In genomic region chr5:129007105-129007957, GRCm38 (mm10) we compare ENCODE assay signal across 8 mouse cellular contexts. TPM values are rescaled to one million over a fixed set of nuclear protein-coding genes. Genes with fewer than 3 reads are reported as not detected.
A peak's percentile ranks its signal among the peaks of the same experiment; 100 is the strongest.
DNase-seq lines count a peak whose midpoint lies in the region; ATAC-seq and TF ChIP-seq lines count a peak whose summit lies in the region.

No protein-coding gene starts in this region.

- H3K27me3 ChIP-seq in E14TG2a.4 (ENCODE audit: insufficient read depth, low read length) = no peaks in the 10 kb centered on the region; the same call in 1 of the 2 replicates
- no peaks in the 10 kb centered on the region for H3K27me3 ChIP-seq in forebrain, embryonic 14.5 days (replicated peaks; ENCODE audit: control insufficient read depth, insufficient read depth, low read length)

- WGBS in forebrain, embryonic 14.5 days = 53% methylated on average over 14 of the region's 14 CpGs

- H3K4me1 ChIP-seq in E14TG2a.4 (replicated peaks; ENCODE audit: low read depth, low read length) = peaks cover 43% of the 10 kb centered on the region
- no peaks in the 10 kb centered on the region for H3K4me1 ChIP-seq in forebrain, embryonic 14.5 days (ENCODE audit: control insufficient read depth, insufficient read depth, low read length)

- DNase-seq in 3134 (ENCODE audit: extremely low read depth, insufficient read length, low spot score) = peak; percentile 52
- no peak for DNase-seq in forebrain, embryonic 14.5 days (ENCODE audit: low spot score)
- peak; percentile 54 for DNase-seq in kidney, adult 18-20 months
- DNase-seq in urinary bladder, adult 2 months (ENCODE audit: low spot score) = no peak
- no peak for DNase-seq in gastrocnemius, adult 8-10 months (ENCODE audit: low spot score in 2 of 2)
- DNase-seq in retina, postnatal 1 day = no peak

- peak overlapping the region; percentile 82 for H3K9ac ChIP-seq in forebrain, embryonic 14.5 days (ENCODE audit: low read length)

- no peak for ATAC-seq in forebrain, embryonic 14.5 days
- peak; percentile 69 for ATAC-seq in megakaryocyte-erythroid progenitor cell, adult 5-6 weeks (replicated peaks; ENCODE audit: low FRiP score, low TSS enrichment, poor library complexity, severe bottlenecking)

- TF ChIP-seq CTCF in E14TG2a.4 (conservative IDR thresholded peaks at IDR 0.05; ENCODE audit: low read length) = no peak

- 0 out of 2 replicates have a peak overlapping the region, but pooled peaks have one; percentile 44 for H3K27ac ChIP-seq in forebrain, embryonic 14.5 days (ENCODE audit: low read depth, low read length)

- H3K4me3 ChIP-seq in E14TG2a.4 (replicated peaks; ENCODE audit: low read length) = peak overlapping the region; percentile 88
- peak overlapping the region; percentile 64 for H3K4me3 ChIP-seq in forebrain, embryonic 14.5 days (ENCODE audit: low read depth, low read length)

- H3K9me3 ChIP-seq in E14TG2a.4 (ENCODE audit: low read length) = no peaks in the 10 kb centered on the region
- H3K9me3 ChIP-seq in forebrain, embryonic 14.5 days (replicated peaks; ENCODE audit: control insufficient read depth, low read length) = no peaks in the 10 kb centered on the region

- H3K36me3 ChIP-seq in E14TG2a.4 (ENCODE audit: insufficient read depth, low read length) = peaks cover 19% of the 10 kb centered on the region
- H3K36me3 ChIP-seq in forebrain, embryonic 14.5 days (ENCODE audit: control insufficient read depth, insufficient read depth, low read length) = 0 out of 2 replicates have a peak, but pooled peaks cover 4% of the 10 kb centered on the region

- peak overlapping the region; percentile 80 for H3K4me2 ChIP-seq in forebrain, embryonic 14.5 days (ENCODE audit: low read length)

RNA-seq across cellular contexts. Expression of gene Stx2, which starts 1.0 kb away (rescaled TPM):
- 13.9 and 16.9 TPM in 2 replicates for polyA plus RNA-seq in forebrain, embryonic 14.5 days (2014; fragmentation: Nextera tagmentation; extraction: Ambion mirVana)
- total RNA-seq in megakaryocyte-erythroid progenitor cell, adult 5-6 weeks (2014; fragmentation: Nextera tagmentation) = 126 and 134 TPM in 2 replicates
- 101 and 146 TPM in 2 replicates for total RNA-seq in megakaryocyte-erythroid progenitor cell, adult 5-6 weeks (2017)
- 45.6 and 49.8 TPM in 2 replicates for polyA plus RNA-seq in urinary bladder, adult 2 months (2012; rRNA removed)
- 1 to 10 TPM; 3.0 to 6.3 (median 5.8) TPM for total RNA-seq in gastrocnemius, adult 8-10 months (2022)

RNA-seq across cellular contexts. Expression of gene Ran, which starts 12.5 kb away (rescaled TPM):
- polyA plus RNA-seq in forebrain, embryonic 14.5 days (2014; fragmentation: Nextera tagmentation; extraction: Ambion mirVana) = 595 and 632 TPM in 2 replicates
- 542 and 563 TPM in 2 replicates for total RNA-seq in megakaryocyte-erythroid progenitor cell, adult 5-6 weeks (2014; fragmentation: Nextera tagmentation)
- 903 and 978 TPM in 2 replicates for total RNA-seq in megakaryocyte-erythroid progenitor cell, adult 5-6 weeks (2017)
- polyA plus RNA-seq in urinary bladder, adult 2 months (2012; rRNA removed) = 85.8 and 88.0 TPM in 2 replicates
- 10 to 100 TPM; 78.9 to 95.9 (median 82.7) TPM for total RNA-seq in gastrocnemius, adult 8-10 months (2022)

RNA-seq across cellular contexts. Expression of gene Rimbp2, which starts 54.0 kb away (rescaled TPM):
- 2.2 and 3.4 TPM in 2 replicates for polyA plus RNA-seq in forebrain, embryonic 14.5 days (2014; fragmentation: Nextera tagmentation; extraction: Ambion mirVana)
- total RNA-seq in megakaryocyte-erythroid progenitor cell, adult 5-6 weeks (2014; fragmentation: Nextera tagmentation) = not detected in 2 replicates
- total RNA-seq in megakaryocyte-erythroid progenitor cell, adult 5-6 weeks (2017) = not detected in 2 replicates
- 0.04 and 0.12 TPM in 2 replicates for polyA plus RNA-seq in urinary bladder, adult 2 months (2012; rRNA removed)
- total RNA-seq in gastrocnemius, adult 8-10 months (2022) = under 1 TPM in 1 of 4 experiments, not detected in 3; 0.12 TPM

Comparison
In these comparisons a context has a peak if more than half of its experiments do, and no peak if none do; other contexts are left out.
1. DNase-seq: peak in 3134 (single experiment) and kidney, adult 18-20 months (single experiment); none in forebrain, embryonic 14.5 days (single experiment), urinary bladder, adult 2 months (single experiment), gastrocnemius, adult 8-10 months (0 of 2) and retina, postnatal 1 day (single experiment).
2. RNA of gene Stx2, which starts 1.0 kb away (total RNA-seq): 101 to 146 TPM in megakaryocyte-erythroid progenitor cell, adult 5-6 weeks; 3.0 to 6.3 TPM in gastrocnemius, adult 8-10 months; every median in the first group is over 10 times any median in the second.
3. RNA of gene Ran, which starts 12.5 kb away (total RNA-seq): 542 to 978 TPM in megakaryocyte-erythroid progenitor cell, adult 5-6 weeks; 78.9 to 95.9 TPM in gastrocnemius, adult 8-10 months; every median in the first group is over 4 times any median in the second.